Mouse (Mus musculus) left cerebral cortex, postnatal 14 days (tissue): ENCODE measurements around the gene Slitrk2. TPM values are rescaled to one million over a fixed set of nuclear protein-coding genes. Genes with fewer than 3 reads are reported as not detected.

ENCODE experiments used
- DNase-seq, 2 experiments: peaks; one replicate each; pipeline ENCODE4 v3.0.0; 2021 to 2022; ENCODE audit warnings: low spot score in 2 of 2, mixed read lengths in 1 of 2
- intact Hi-C: fragments of 180-260 bp; cut with DNase I; formaldehyde crosslinking; loops from one replicate; pipeline ENCODE4 v1.15.1; 2025
- long read RNA-seq, 2 experiments: library from polyadenylated mRNA; stranded (forward); transcript quantifications; one replicate each; pipeline ENCODE4 v2.0.0; 2021
- total RNA-seq, 2 experiments: library from RNA; stranded (reverse); gene quantifications; 2 replicates each; pipeline ENCODE4 v1.2.3; 2021

The Slitrk2 gene
- total RNA-seq: 10 to 100 TPM; 31.3 to 34.3 TPM
- long read RNA-seq, experiment 1, full-length matches to known transcripts: 2 of 4 reads
- long read RNA-seq, experiment 1, partial matches to known transcripts: 0 of 4 reads
- long read RNA-seq, experiment 1, other reads (novel, unspliced or antisense): 2 of 4 reads
- long read RNA-seq, experiment 2, partial matches to known transcripts: 0 of 2 reads
- long read RNA-seq, experiment 2, other reads (novel, unspliced or antisense): 2 of 2 reads

- intact Hi-C loops: no loop called here
- peak in 1 of 2 experiments; percentile 43 for DNase-seq
Measured at GRCm38 (mm10) chrX:66648911-66649620, at the start of gene Slitrk2. TSS of gene Slitrk2 (plus strand) at chrX:66649318.

GRCm38 (mm10) chrX:66605490-66605889, 43.6 kb upstream of the Slitrk2 start:
- peak in 1 of 2 experiments; percentile 1 for DNase-seq
- intact Hi-C loops: no loop called here

GRCm38 (mm10) chrX:66652455-66653144, 3.5 kb downstream of the Slitrk2 start:
- intact Hi-C loops: no loop called here
- DNase-seq: peak; percentile 71 to 83

- intact Hi-C loops: loop anchor here (2.0 kb wide), 1 partner anchor 1655 kb away; no protein-coding TSS in a partner anchor
- DNase-seq: peak in 1 of 2 experiments; percentile 12
Measured at GRCm38 (mm10) chrX:66657365-66657764, 8.2 kb downstream of the Slitrk2 start.

GRCm38 (mm10) chrX:66676959-66677358, 27.8 kb downstream of the Slitrk2 start:
- peak; percentile 2 to 13 for DNase-seq
- intact Hi-C loops: no loop called here

GRCm38 (mm10) chrX:66678646-66679045, 29.5 kb downstream of the Slitrk2 start:
- DNase-seq: no peak
- intact Hi-C loops: no loop called here
